In the genomic region with DNA sequence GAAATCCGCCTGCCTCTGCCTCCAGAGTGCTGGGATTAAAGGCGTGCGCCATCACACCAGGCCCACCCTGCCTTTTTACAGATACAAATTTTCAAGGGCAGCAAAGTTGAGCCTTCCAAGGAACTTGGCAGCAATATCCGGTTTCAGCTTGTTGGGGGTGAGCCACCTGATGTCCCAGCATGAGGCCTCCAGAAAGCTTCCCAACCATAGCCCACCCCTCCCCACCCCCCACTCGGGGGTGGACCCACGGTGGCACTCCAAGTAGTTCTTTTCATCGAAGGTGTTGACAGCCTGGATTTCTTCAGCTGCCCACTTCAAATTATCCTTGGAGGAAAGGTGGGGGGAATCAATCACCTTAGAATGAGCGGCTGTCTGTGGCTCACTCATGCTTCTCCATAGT, we compare ENCODE assay signal across 29 mouse cellular contexts. TPM values are rescaled to one million over a fixed set of nuclear protein-coding genes. Genes with fewer than 3 reads are reported as not detected.
DNase-seq lines count a peak whose midpoint lies in the region; ATAC-seq lines count a peak whose summit lies in the region.
"Had no signal": no experiment of that assay in that cellular context is flagged by ENCODE, and none has a peak within 500 bp of the region (broad histone marks: within the 10 kb centered on the region; RNA-seq: fewer than 3 reads in every experiment).

No protein-coding gene starts in this region.

- DNase-seq in heart, postnatal 14 days, result no peak
- DNase-seq in thymus, postnatal 14 days, result peak; percentile 48
- no peak for DNase-seq in thymus, postnatal 25 days
- peak; percentile 81 for DNase-seq in R1 (ENCODE audit: low read depth, low spot score)
- DNase-seq: adrenal gland, adult 2 months; adrenal gland, postnatal 36 days; B cell, adult 2 months; cerebellum, adult 18-20 months; forebrain, postnatal 0 days; gastrocnemius, postnatal 10 days; kidney, adult 18-20 months; kidney, postnatal 25 days; lung, embryonic 14.5 days; lung, postnatal 14 days; right cerebral cortex, postnatal 25 days; spleen, adult 18-20 months had no signal

- no peaks in the 10 kb centered on the region for H3K27me3 ChIP-seq in heart, embryonic 16.5 days (ENCODE audit: control insufficient read depth, insufficient read depth, low read length)
- H3K27me3 ChIP-seq: embryonic facial prominence, embryonic 13.5 days; forebrain, embryonic 12.5 days; kidney, embryonic 15.5 days; limb, embryonic 12.5 days; liver, embryonic 15.5 days had no signal

- no peaks in the 10 kb centered on the region for H3K36me3 ChIP-seq in heart, embryonic 16.5 days (ENCODE audit: control insufficient read depth, insufficient read depth)
- H3K36me3 ChIP-seq: embryonic facial prominence, embryonic 13.5 days; forebrain, embryonic 12.5 days; hindbrain, embryonic 10.5 days; kidney, embryonic 15.5 days; limb, embryonic 12.5 days; liver, embryonic 15.5 days had no signal

- H3K27ac ChIP-seq in heart, embryonic 16.5 days (ENCODE audit: low read length), result peak overlapping the region; percentile 76
- H3K27ac ChIP-seq: embryonic facial prominence, embryonic 13.5 days; forebrain, embryonic 12.5 days; hindbrain, embryonic 10.5 days; kidney, embryonic 15.5 days; limb, embryonic 12.5 days; liver, embryonic 15.5 days had no signal

- no peak overlapping the region for H3K4me2 ChIP-seq in heart, embryonic 16.5 days (ENCODE audit: low read depth, low read length)
- H3K4me2 ChIP-seq: embryonic facial prominence, embryonic 13.5 days; forebrain, embryonic 12.5 days; heart, embryonic 11.5 days; kidney, embryonic 15.5 days; limb, embryonic 12.5 days; liver, embryonic 15.5 days; lung, embryonic 14.5 days; midbrain, embryonic 11.5 days had no signal

- ATAC-seq in heart, embryonic 16.5 days (replicated peaks; ENCODE audit: extremely low read depth, insufficient read depth, low FRiP score), result no peak
- no peak for ATAC-seq in granulocyte monocyte progenitor cell, adult 5-6 weeks (replicated peaks; ENCODE audit: poor library complexity, severe bottlenecking)
- ATAC-seq: activated CD4-positive, CD25-positive, alpha-beta regulatory T cell, adult 4 months; forebrain, postnatal 0 days; hindbrain, embryonic 16.5 days; midbrain, embryonic 16.5 days had no signal

- no peak overlapping the region for H3K4me3 ChIP-seq in heart, embryonic 16.5 days (ENCODE audit: low read length)
- H3K4me3 ChIP-seq: embryonic facial prominence, embryonic 13.5 days; forebrain, embryonic 12.5 days; hindbrain, embryonic 10.5 days; kidney, embryonic 15.5 days; limb, embryonic 12.5 days; liver, embryonic 15.5 days had no signal

- no peaks in the 10 kb centered on the region for H3K9me3 ChIP-seq in heart, embryonic 16.5 days (replicated peaks; ENCODE audit: control insufficient read depth, low read length)
- H3K9me3 ChIP-seq: embryonic facial prominence, embryonic 13.5 days; forebrain, embryonic 12.5 days; hindbrain, embryonic 10.5 days; kidney, embryonic 15.5 days; limb, embryonic 12.5 days; liver, embryonic 15.5 days had no signal

- no peak overlapping the region for H3K9ac ChIP-seq in heart, embryonic 16.5 days (ENCODE audit: low read length)
- H3K9ac ChIP-seq: embryonic facial prominence, embryonic 13.5 days; forebrain, embryonic 12.5 days; forebrain, postnatal 0 days; kidney, embryonic 15.5 days; limb, embryonic 12.5 days; liver, embryonic 15.5 days; lung, embryonic 14.5 days had no signal

- intact Hi-C loops in heart, postnatal 14 days (cut with DNase I), result no loop called here

- 75% methylated on average over 8 of the region's 8 CpGs for WGBS in heart, embryonic 16.5 days

- H3K4me1 ChIP-seq in heart, embryonic 16.5 days (ENCODE audit: control insufficient read depth, insufficient read depth, low read length), result peaks cover 3% of the 10 kb centered on the region; the same call in 1 of the 2 replicates
- H3K4me1 ChIP-seq: embryonic facial prominence, embryonic 13.5 days; forebrain, embryonic 12.5 days; hindbrain, embryonic 10.5 days; limb, embryonic 12.5 days; liver, embryonic 15.5 days had no signal

RNA-seq across cellular contexts. Expression of a gene that starts 30.5 kb away (rescaled TPM):
- polyA plus RNA-seq in heart, embryonic 16.5 days (2015; fragmentation: Nextera tagmentation; extraction: Ambion mirVana), result 17.4 and 51.1 TPM in 2 replicates
- total RNA-seq in heart, postnatal 14 days (2021), result 10 to 100 TPM in 1 of 2 experiments, 1 to 10 TPM in 1; 2.3 to 13.3 TPM
- 2.4 and 4.8 TPM in 2 replicates for total RNA-seq in granulocyte monocyte progenitor cell, adult 5-6 weeks (2014; fragmentation: Nextera tagmentation)
- total RNA-seq in granulocyte monocyte progenitor cell, adult 5-6 weeks (2017), result 0.72 and 2.7 TPM in 2 replicates

RNA-seq across cellular contexts. Expression of a gene that starts 38.3 kb away (rescaled TPM):
- polyA plus RNA-seq in heart, embryonic 16.5 days (2015; fragmentation: Nextera tagmentation; extraction: Ambion mirVana), result 41.1 and 45.9 TPM in 2 replicates
- total RNA-seq in heart, postnatal 14 days (2021), result 10 to 100 TPM; 36.3 to 38.3 TPM
- 9.2 and 24.8 TPM in 2 replicates for total RNA-seq in granulocyte monocyte progenitor cell, adult 5-6 weeks (2014; fragmentation: Nextera tagmentation)
- 11.5 and 14.7 TPM in 2 replicates for total RNA-seq in granulocyte monocyte progenitor cell, adult 5-6 weeks (2017)

RNA-seq across cellular contexts. Expression of a gene that starts 57.6 kb away (rescaled TPM):
- polyA plus RNA-seq in heart, embryonic 16.5 days (2015; fragmentation: Nextera tagmentation; extraction: Ambion mirVana), result 1.4 TPM in 2 replicates
- 1 to 10 TPM; 5.4 to 7.1 TPM for total RNA-seq in heart, postnatal 14 days (2021)
- 11.7 and 14.8 TPM in 2 replicates for total RNA-seq in granulocyte monocyte progenitor cell, adult 5-6 weeks (2014; fragmentation: Nextera tagmentation)
- total RNA-seq in granulocyte monocyte progenitor cell, adult 5-6 weeks (2017), result 14.6 and 15.9 TPM in 2 replicates

Comparison
In these comparisons a context has a peak if more than half of its experiments do, and no peak if none do; other contexts are left out.
1. DNase-seq: peak in thymus, postnatal 14 days (single experiment) and R1 (single experiment); none in heart, postnatal 14 days (0 of 2) and thymus, postnatal 25 days (single experiment).